Mouse (Mus musculus): ENCODE results near the gene Asna1. TPM values are rescaled to one million over a fixed set of nuclear protein-coding genes. Genes with fewer than 3 reads are reported as not detected.

The Asna1 gene
- polyA plus RNA-seq, 1 experiment = 266 TPM

DNA sequence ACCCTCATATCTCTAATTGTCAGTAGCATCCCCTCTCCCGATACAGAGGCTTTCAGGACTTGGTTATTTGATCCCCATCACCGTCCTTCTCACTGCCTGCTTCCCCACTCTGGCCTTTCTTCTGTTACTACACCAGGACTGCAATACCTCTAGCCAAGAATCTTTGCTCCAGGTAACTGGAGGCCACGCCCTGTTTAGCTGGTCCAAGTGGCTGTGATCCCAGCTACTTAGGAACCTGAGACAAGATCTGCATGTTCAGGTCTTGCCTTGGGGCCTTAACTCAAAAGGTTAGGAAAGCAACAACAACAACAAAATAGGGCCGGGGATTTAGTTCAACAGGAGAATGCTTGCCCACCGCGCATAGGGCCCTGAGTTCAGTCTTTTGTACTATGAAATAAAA, 18.5 kb upstream of the Asna1 start:
- WGBS = 83% methylated on average over 6 of the region's 6 CpGs

GRCm38 (mm10) chr8:85037681-85038531, 12.8 kb upstream of the Asna1 start:
- no peaks in the 10 kb centered on the region for H3K36me3 ChIP-seq (ENCODE audit: control insufficient read depth, insufficient read depth, low read length)
- no peak for TF ChIP-seq POLR2A (IDR thresholded peaks at IDR 0.05; ENCODE audit: low read depth, low read length)
- TF ChIP-seq CTCF (conservative IDR thresholded peaks at IDR 0.05; ENCODE audit: insufficient read depth, insufficient read length, low read depth, low read length) = 0 out of 2 replicates have a peak, but pooled peaks have one; percentile 20
- DNase-seq = peak; percentile 38
- H3K4me1 ChIP-seq (ENCODE audit: control insufficient read depth, insufficient read depth, low read length) = peaks cover 19% of the 10 kb centered on the region
- H3K27me3 ChIP-seq (replicated peaks; ENCODE audit: control insufficient read depth, insufficient read depth, low read length) = no peaks in the 10 kb centered on the region
- under 1% methylated on average over 54 of the region's 57 CpGs for WGBS
- H3K4me3 ChIP-seq (ENCODE audit: insufficient read depth, low read depth, low read length) = peak overlapping the region; percentile 97
- 0 out of 2 replicates have a peak overlapping the region, but pooled peaks have one; percentile 5 for H3K27ac ChIP-seq (ENCODE audit: insufficient read depth, low read depth, low read length)

More for the DNA sequence above, 18.5 kb upstream of the Asna1 start:
- H3K4me1 ChIP-seq (ENCODE audit: control insufficient read depth, insufficient read depth, low read length) = peaks cover under 1% of the 10 kb centered on the region; the same call in 1 of the 2 replicates
- no peak overlapping the region for H3K4me3 ChIP-seq (ENCODE audit: insufficient read depth, low read depth, low read length)
- TF ChIP-seq CTCF (conservative IDR thresholded peaks at IDR 0.05; ENCODE audit: insufficient read depth, insufficient read length, low read depth, low read length) (no peak), POLR2A (IDR thresholded peaks at IDR 0.05; ENCODE audit: low read depth, low read length) (no peak)
- H3K27me3 ChIP-seq (replicated peaks; ENCODE audit: control insufficient read depth, insufficient read depth, low read length) = no peaks in the 10 kb centered on the region
- no peaks in the 10 kb centered on the region for H3K36me3 ChIP-seq (ENCODE audit: control insufficient read depth, insufficient read depth, low read length)
- no peak for DNase-seq
- no peak overlapping the region for H3K27ac ChIP-seq (ENCODE audit: insufficient read depth, low read depth, low read length)

- DNase-seq = no peak
- peaks cover 23% of the 10 kb centered on the region for H3K4me1 ChIP-seq (ENCODE audit: control insufficient read depth, insufficient read depth, low read length)
- H3K27me3 ChIP-seq (replicated peaks; ENCODE audit: control insufficient read depth, insufficient read depth, low read length) = no peaks in the 10 kb centered on the region
- H3K27ac ChIP-seq (ENCODE audit: insufficient read depth, low read depth, low read length) = peak overlapping the region; percentile 51
- TF ChIP-seq CTCF (conservative IDR thresholded peaks at IDR 0.05; ENCODE audit: insufficient read depth, insufficient read length, low read depth, low read length) (no peak), POLR2A (IDR thresholded peaks at IDR 0.05; ENCODE audit: low read depth, low read length) (no peak)
- H3K36me3 ChIP-seq (ENCODE audit: control insufficient read depth, insufficient read depth, low read length) = no peaks in the 10 kb centered on the region
- WGBS = under 1% methylated on average over 14 of the region's 14 CpGs
- H3K4me3 ChIP-seq (ENCODE audit: insufficient read depth, low read depth, low read length) = peak overlapping the region; percentile 97
Measured at GRCm38 (mm10) chr8:85037366-85037680, 12.2 kb upstream of the Asna1 start.

GRCm38 (mm10) chr8:85036718-85037365, 11.8 kb upstream of the Asna1 start, which contains the start of gene Tnpo2:
Tnpo2 (plus strand) TSS chr8:85036915.
- TF ChIP-seq CTCF (conservative IDR thresholded peaks at IDR 0.05; ENCODE audit: insufficient read depth, insufficient read length, low read depth, low read length) (no peak), POLR2A (IDR thresholded peaks at IDR 0.05; ENCODE audit: low read depth, low read length) (no peak)
- WGBS = under 1% methylated on average over 59 of the region's 59 CpGs
- H3K27me3 ChIP-seq (replicated peaks; ENCODE audit: control insufficient read depth, insufficient read depth, low read length) = no peaks in the 10 kb centered on the region
- H3K4me1 ChIP-seq (ENCODE audit: control insufficient read depth, insufficient read depth, low read length) = peaks cover 24% of the 10 kb centered on the region
- H3K36me3 ChIP-seq (ENCODE audit: control insufficient read depth, insufficient read depth, low read length) = no peaks in the 10 kb centered on the region
- peak within 1 kb of the TSS; percentile 97 for H3K27ac ChIP-seq (ENCODE audit: insufficient read depth, low read depth, low read length)
- peak; percentile 98 for DNase-seq
- peak within 1 kb of the TSS; percentile 97 for H3K4me3 ChIP-seq (ENCODE audit: insufficient read depth, low read depth, low read length)

DNA sequence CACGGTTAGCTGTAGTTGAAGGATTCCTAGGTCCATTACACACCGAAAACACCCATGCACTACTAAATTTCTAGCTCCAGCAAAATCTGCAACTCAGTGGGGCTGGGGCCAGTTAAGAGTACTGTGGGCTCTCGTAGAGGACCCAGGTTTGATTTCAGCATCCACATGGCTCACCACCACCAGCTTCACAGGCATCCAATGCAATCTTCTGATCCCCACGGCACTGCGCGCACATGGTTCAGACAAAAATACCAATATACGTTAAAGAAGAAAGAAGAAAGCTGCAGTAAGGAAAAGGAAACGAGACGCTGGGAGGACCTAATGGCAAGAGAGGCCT, 11.3 kb upstream of the Asna1 start:
- under 1% methylated on average over 9 of the region's 9 CpGs for WGBS
- Histone ChIP-seq H3K4me3 (ENCODE audit: insufficient read depth, low read depth, low read length) (peak overlapping the region; percentile 80), H3K27ac (ENCODE audit: insufficient read depth, low read depth, low read length) (peak overlapping the region; percentile 73), H3K36me3 (ENCODE audit: control insufficient read depth, insufficient read depth, low read length) (no peaks in the 10 kb centered on the region), H3K4me1 (ENCODE audit: control insufficient read depth, insufficient read depth, low read length) (peaks cover 29% of the 10 kb centered on the region), H3K27me3 (replicated peaks; ENCODE audit: control insufficient read depth, insufficient read depth, low read length) (no peaks in the 10 kb centered on the region)
- no peak for DNase-seq
- no peak for TF ChIP-seq POLR2A (IDR thresholded peaks at IDR 0.05; ENCODE audit: low read depth, low read length)
- no peak for TF ChIP-seq CTCF (conservative IDR thresholded peaks at IDR 0.05; ENCODE audit: insufficient read depth, insufficient read length, low read depth, low read length)

DNA sequence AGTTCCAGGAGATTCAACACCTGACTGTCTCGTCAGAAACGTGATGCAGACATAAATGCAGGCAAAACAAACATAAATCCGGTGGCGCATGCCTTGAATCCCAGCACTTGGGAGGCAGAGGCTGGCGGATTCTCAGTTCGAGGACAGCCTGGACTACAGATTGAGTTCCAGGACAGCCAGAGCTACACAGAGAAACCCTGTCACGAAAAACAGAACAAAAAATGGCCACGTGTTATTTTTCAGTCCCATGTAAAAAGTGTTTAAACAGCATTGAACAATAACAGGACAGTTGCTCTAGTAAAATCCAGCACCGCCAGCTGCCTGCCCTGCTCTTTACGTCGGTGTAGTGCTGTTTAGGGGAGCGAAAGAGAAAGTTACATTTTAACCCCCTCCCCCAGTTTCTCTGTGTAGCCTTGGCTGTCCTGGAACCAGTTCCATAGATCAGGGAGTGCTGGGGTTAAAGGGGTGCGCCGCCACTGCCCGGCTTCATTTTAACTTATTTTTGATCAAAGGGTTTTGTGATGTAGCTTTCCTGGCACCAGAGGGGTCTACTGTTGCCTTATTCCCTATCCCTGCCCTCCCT, 10.7 kb upstream of the Asna1 start:
- no peaks in the 10 kb centered on the region for H3K27me3 ChIP-seq (replicated peaks; ENCODE audit: control insufficient read depth, insufficient read depth, low read length)
- H3K27ac ChIP-seq (ENCODE audit: insufficient read depth, low read depth, low read length) = peak overlapping the region; percentile 73; the same call in 1 of the 2 replicates
- no peaks in the 10 kb centered on the region for H3K36me3 ChIP-seq (ENCODE audit: control insufficient read depth, insufficient read depth, low read length)
- peaks cover 30% of the 10 kb centered on the region for H3K4me1 ChIP-seq (ENCODE audit: control insufficient read depth, insufficient read depth, low read length)
- under 1% methylated on average over 15 of the region's 15 CpGs for WGBS
- peak overlapping the region; percentile 80 for H3K4me3 ChIP-seq (ENCODE audit: insufficient read depth, low read depth, low read length)
- peak; percentile 48 for DNase-seq
- TF ChIP-seq CTCF (conservative IDR thresholded peaks at IDR 0.05; ENCODE audit: insufficient read depth, insufficient read length, low read depth, low read length) (no peak), POLR2A (IDR thresholded peaks at IDR 0.05; ENCODE audit: low read depth, low read length) (no peak)
